Mouse (Mus musculus): ENCODE data around the gene Efcab8.

DNA sequence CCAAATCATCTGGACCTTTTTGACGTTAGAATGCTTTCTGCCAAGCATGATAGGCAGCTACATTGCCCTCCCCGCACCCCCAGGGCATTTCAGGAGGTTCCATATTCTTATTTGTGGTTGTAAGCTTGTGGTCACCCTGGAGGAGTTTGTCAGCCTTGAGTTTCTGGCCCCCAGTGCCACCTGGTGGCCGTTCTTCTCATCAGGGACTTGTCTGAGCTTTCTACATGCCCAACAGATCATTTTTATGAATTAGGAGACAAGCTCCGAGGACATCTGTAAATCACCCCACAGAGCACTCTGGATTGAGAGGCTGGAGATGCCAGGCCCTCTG lies 71.3 kb downstream of the Efcab8 start:
- TF ChIP-seq POLR2A (IDR thresholded peaks at IDR 0.05; ENCODE audit: borderline replicate concordance, low read depth, low read length) (no peak), CTCF (IDR thresholded peaks at IDR 0.05; ENCODE audit: low read depth, low read length) (peak; percentile 46; the same call in 1 of the 2 replicates)
